Mouse (Mus musculus): ENCODE data around the gene Znhit3.

The Znhit3 gene

GRCm38 (mm10) chr11:84920981-84921380, 4.8 kb upstream of the Znhit3 start:
- in situ Hi-C loops (cut with MboI, MseI) = no loop called here

DNA sequence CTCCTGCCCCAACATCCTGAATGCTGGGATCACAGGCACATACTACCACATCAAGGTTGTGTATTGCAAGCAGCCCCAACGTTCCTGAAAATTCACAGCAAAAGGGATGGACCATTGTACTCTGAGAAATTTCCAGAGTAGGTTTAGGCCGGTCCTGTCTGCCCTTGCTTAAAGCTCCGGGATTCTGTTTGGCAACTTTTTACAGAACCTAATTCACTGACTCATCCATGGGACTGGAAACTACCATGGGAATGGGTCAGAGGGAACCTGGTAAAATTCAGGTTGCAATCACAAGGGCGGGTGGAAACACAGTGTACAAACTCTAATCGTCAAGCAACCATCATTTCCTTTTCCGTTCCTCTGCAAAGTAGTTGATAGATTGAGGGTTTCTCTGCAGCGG, 3.8 kb upstream of the Znhit3 start:
- in situ Hi-C loops (cut with MboI, MseI) = no loop called here

- in situ Hi-C loops (cut with MboI, MseI) = no loop called here
These were observed 3.1 kb upstream of the Znhit3 start for GRCm38 (mm10) chr11:84919276-84919675.

- in situ Hi-C loops (cut with MboI, MseI) = no loop called here
These were observed 2.3 kb upstream of the Znhit3 start for GRCm38 (mm10) chr11:84918425-84918824.

DNA sequence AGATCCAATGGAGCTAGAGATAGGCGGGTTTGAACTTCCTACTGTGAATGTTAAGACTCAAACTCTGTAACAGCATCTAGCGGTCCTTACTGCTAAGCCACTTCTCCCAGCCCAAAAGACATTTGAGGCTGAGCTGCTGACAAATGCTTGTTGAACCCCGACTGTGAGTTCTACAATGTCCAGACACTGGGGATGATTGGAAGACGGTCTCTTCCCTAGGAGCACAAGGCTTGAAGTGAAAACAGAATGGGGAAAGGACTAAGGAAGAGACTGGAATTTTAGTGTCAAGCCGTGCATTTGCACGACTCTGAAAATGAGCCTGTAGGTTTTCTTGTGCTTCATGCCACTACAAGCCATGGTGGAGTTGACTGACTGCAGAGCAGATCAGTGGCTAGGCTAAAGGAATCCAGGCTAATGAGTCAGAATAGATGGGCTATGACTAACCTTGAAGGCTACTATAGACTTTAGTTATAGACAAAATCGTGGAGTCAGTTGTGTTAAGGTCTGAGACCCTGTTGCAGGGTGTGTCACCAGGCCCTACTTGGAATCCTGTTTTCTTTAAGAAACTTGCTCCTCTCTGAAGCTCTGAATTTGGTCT, 636 bp upstream of the Znhit3 start:
- in situ Hi-C loops (cut with MboI, MseI) = no loop called here

DNA sequence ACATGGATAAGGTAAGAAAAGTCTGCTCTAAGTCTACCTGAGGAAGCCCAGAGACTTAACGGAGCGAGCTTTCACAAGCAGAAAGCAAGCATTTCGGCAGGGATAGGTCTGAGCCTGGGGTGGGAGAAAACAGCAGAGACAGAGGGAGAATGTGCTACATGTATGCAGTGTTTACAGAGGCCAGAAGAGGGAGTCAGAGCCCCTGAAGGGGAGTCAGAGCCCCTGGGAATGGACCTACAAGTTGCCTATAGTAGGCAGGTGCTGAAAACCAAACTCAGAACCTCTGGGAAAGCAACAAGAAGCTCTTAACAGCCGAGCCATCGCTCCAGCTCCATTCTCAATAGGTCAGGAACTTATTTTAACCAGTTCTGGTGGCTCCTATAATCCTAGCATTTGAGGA, 1.5 kb downstream of the Znhit3 start:
- in situ Hi-C loops (cut with MboI, MseI) = no loop called here

- in situ Hi-C loops (cut with MboI, MseI) = no loop called here
These were observed 5.8 kb downstream of the Znhit3 start for GRCm38 (mm10) chr11:84910411-84910810.

DNA sequence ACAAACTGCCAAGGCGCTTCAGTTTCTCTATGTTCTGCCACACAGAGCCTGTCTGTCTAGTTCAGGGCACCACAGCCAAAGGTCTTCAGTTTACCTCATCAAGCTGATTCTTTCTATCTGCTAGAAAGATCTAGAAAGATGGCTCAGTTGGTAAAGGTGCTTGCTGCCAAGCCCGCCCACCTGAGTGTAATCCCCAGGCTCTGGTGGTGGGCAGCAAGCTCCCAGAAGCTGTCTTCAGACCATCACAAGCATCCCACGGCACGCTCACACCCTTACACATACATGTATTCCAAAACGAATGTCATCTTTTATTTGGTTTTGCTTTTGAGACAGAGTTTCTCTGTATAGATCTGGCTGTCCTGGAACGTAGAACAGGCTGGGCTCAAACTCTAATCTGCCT, 7.7 kb downstream of the Znhit3 start:
- in situ Hi-C loops (cut with MboI, MseI) = no loop called here

DNA sequence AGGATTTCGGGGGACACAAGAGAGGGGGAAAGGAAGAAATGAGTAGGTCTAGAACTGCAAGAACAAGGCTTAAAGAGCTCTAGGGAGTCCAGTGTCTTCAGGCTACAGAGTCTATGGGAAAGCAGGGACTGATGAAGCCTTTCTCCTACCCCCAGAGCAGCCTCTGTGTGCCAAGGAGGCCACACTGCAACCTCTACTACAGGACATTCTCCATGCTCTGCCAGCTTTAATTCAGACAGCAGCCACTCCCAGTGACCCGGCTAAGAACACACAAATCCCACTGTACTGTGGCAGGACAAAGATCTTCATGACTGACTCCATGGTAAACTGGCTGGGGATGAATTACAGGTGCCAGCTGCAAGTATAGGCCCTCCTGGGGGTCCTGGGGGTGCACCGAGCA, 9.1 kb downstream of the Znhit3 start:
- in situ Hi-C loops (cut with MboI, MseI) = no loop called here

DNA sequence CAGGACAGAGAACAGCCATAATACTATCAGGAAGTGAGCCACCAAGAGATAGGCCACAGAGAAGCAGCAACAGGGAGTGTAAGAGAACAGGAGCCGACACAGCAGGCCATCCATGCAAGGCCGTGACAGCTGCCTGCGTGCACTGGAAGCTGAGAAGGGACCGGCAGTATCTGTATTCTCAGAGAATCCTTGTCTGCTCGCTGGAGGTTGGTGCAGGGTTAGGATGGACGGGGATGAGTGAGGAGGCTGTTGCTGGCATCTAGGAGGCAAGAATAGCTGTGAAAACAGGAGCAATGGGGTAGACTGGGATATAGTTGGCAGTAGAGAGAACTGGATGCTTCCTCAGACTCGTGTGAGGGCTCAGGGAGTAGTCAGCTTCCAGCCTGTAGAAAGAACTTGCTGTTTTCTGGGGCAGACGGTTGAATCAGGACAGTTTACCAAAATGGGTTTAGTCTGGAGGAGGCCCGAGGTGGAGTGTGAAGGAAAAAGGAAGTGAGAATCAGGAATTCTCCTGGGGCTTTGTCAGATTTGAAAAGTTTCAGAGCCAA, 11.5 kb downstream of the Znhit3 start:
- in situ Hi-C loops (cut with MboI, MseI) = no loop called here

DNA sequence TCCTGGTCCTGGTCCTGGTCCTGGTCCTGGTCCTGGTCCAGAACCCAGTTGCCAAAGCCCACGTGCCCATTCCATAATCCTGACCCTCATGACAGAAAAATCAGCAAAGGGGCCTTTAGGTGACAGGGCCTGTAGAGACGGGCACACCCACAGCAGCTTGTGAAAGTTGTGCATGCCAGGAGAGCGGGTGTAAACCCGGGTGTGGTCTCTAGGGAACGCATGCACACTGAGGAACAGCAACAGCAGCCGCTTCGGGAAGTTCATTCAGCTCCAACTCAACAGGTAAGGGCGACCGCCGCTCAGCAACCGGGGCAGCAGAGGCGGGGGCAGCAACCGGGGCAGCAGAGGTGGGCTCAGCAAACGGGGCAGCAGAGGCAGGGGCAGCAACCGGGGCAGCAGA, 23.1 kb downstream of the Znhit3 start:
- in situ Hi-C loops (cut with MboI, MseI) = no loop called here

- in situ Hi-C loops (cut with MboI, MseI) = no loop called here
These were observed 24.5 kb downstream of the Znhit3 start for GRCm38 (mm10) chr11:84891705-84892104.

GRCm38 (mm10) chr11:84889492-84889891, 26.7 kb downstream of the Znhit3 start:
- in situ Hi-C loops (cut with MboI, MseI) = no loop called here

- in situ Hi-C loops (cut with MboI, MseI) = no loop called here
These were observed 28.1 kb downstream of the Znhit3 start for GRCm38 (mm10) chr11:84888025-84888424.

- in situ Hi-C loops (cut with MboI, MseI) = no loop called here
These were observed 29.2 kb downstream of the Znhit3 start for GRCm38 (mm10) chr11:84886767-84887511.

- in situ Hi-C loops (cut with MboI, MseI) = no loop called here
These were observed 29.9 kb downstream of the Znhit3 start for GRCm38 (mm10) chr11:84886236-84886635.

DNA sequence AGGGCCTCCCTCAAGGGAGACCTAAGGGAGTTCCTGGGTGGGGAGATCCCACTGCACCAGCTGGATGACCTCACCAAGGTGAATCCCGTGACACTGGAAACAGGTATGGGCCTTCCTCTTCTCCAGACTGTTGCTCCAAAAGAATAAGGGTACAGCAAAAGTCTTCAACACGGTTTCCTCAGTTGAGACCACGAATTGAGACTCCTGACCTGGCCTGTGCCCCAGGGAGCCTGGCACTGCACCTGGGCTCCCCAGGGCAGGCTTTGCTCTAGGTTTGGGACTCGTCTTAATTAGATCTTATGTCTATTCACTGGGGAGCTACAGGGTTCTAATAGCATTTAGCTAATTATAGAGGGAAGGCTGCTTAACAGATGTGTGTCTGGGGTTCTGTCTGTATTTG, 30.9 kb downstream of the Znhit3 start:
- in situ Hi-C loops (cut with MboI, MseI) = no loop called here

DNA sequence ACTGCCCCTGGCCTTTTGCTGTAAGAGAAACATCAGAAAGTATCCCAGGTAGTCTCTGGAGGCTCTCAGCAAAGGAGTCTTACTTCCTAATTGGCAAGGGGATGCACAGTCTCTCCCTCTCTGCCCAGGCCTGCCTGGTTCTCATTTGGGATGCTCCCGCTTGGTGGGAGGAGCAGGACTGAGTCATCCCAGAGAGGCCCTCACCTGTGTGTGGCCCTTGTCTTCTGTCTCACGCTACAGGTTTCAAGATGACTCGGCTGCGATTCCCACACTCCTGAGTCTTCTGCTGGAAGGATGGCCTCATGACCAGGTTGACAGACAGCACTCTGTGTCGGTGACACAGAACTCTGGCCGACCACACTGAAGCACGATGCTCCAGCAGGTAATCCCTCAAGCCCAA, 33.8 kb downstream of the Znhit3 start:
- in situ Hi-C loops (cut with MboI, MseI) = no loop called here

- in situ Hi-C loops (cut with MboI, MseI) = no loop called here
These were observed 35.2 kb downstream of the Znhit3 start for GRCm38 (mm10) chr11:84880971-84881370.

DNA sequence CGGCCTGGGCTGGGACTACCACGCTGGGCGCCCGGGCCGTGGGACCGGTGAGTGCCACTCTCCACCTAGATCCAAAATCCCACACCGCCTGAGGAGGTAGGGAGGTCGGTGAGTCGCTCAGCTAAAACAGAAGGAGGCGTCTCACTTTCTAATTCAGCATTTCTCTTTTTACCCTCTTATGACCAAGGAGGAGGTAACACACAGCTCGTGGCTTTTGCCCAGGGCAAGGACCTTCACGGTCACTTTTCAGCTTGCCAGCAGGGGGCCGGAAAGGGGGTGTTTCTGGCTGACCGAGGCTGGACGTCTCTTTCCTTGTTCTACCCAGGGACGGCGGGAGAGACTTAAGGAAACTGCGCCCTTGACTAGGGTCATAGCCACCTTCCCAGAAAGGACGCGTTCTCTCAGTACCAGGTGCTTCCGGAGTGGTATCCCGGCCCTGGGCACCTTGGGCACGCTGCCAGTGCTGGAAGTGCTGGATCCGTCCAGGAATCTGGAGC, 35.7 kb downstream of the Znhit3 start:
- in situ Hi-C loops (cut with MboI, MseI) = no loop called here

GRCm38 (mm10) chr11:84879772-84880464, 36.2 kb downstream of the Znhit3 start, which contains the start of the genes Myo19 and Pigw:
Gene Myo19 (plus strand): TSS chr11:84880148.
Gene Pigw (minus strand): TSS chr11:84880285.
- in situ Hi-C loops (cut with MboI, MseI) = no loop called here

DNA sequence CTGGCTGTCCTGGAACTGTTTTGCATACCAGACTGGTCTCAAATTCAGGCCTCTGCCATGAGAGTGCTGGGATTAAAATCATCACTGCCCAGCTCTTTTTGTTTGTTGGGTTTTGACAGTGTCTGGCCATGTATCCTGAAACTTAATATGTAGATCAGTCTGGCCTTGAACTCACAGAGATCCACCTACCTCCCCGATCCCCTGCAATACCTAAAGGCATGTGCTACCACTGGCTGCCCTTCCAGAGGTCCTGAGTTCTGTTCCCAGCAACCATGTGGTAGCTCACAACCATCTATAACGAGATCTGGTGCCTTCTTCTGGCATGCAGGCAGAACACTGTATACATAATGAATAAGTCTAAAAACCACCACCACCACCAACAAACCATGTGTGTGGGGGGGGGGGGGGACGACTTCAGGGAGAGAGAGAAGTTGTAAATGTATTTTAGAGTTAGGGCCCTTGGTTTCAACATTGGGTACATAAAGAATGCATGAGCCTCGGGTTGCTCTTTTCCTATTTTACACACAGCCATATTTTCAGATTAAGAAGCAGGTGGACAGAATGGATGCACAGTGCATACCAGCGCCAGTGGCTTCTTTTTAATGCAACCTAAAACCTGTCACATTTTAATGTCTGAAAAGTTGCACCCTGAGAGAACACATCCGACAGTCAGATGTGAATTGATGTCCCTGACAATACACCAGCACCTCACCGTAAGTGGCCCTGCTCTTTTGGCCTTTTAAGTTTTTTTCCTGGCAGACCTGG, 37.0 kb downstream of the Znhit3 start:
- in situ Hi-C loops (cut with MboI, MseI) = no loop called here
